8 mouse cellular contexts compared by ENCODE assay signal in the genomic region with DNA sequence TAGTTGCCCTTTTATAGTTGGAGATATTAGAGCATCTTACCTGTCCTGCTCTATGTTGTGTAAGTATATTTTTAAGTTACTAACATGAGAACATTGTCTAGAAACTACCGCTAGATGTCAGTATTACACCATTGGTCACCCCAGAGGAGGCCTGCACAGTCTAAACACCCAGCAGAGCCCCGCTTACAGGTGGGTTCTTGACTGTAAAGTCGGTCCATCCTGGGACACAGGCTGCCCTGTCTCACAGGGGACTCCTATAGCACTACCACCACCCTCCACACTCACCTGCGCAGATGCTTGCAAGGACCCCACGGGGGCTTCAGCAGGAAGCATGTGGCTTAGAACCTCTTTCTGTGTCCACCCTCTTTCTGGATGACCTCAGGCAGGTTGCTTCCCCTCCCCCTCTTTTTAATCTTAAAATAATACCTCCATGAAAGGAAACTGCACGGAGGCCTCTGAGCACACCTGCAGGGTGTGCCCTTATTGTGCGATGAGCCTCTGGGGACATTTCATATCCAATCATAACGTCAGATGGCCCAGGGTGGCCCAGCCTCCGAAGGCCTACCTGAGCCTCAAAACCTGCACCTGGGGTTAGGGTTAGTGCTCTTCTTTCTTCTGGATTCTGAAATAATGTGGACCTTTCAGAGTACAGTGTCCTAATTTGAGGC. TPM values are rescaled to one million over a fixed set of nuclear protein-coding genes. Genes with fewer than 3 reads are reported as not detected.
DNase-seq lines count a peak whose midpoint lies in the region; ATAC-seq and TF ChIP-seq lines count a peak whose summit lies in the region.

No protein-coding gene starts in this region.

- no peaks in the 10 kb centered on the region for H3K9me3 ChIP-seq in ES-E14 (ENCODE audit: control insufficient read depth, insufficient read depth, low read depth, low read length)
- no peaks in the 10 kb centered on the region for H3K9me3 ChIP-seq in intestine, embryonic 15.5 days
- H3K9me3 ChIP-seq in liver, embryonic 16.5 days (replicated peaks; ENCODE audit: control insufficient read depth, low read length): no peaks in the 10 kb centered on the region
- no peaks in the 10 kb centered on the region for H3K9me3 ChIP-seq in neural tube, embryonic 14.5 days (ENCODE audit: control insufficient read depth, low read length)

- no peaks in the 10 kb centered on the region for H3K27me3 ChIP-seq in intestine, embryonic 15.5 days (replicated peaks)
- no peaks in the 10 kb centered on the region for H3K27me3 ChIP-seq in liver, embryonic 16.5 days (ENCODE audit: control insufficient read depth, insufficient read depth, low read depth, low read length)
- no peaks in the 10 kb centered on the region for H3K27me3 ChIP-seq in neural tube, embryonic 14.5 days (ENCODE audit: control insufficient read depth, insufficient read depth, low read length)

- peak overlapping the region; percentile 92 for H3K27ac ChIP-seq in ES-E14 (ENCODE audit: insufficient read depth, low read depth, low read length, poor library complexity, severe bottlenecking)
- no peak overlapping the region for H3K27ac ChIP-seq in intestine, embryonic 15.5 days
- no peak overlapping the region for H3K27ac ChIP-seq in liver, embryonic 16.5 days (ENCODE audit: low read length)
- H3K27ac ChIP-seq in neural tube, embryonic 14.5 days (ENCODE audit: low read depth, low read length): no peak overlapping the region

- WGBS in intestine, embryonic 15.5 days: 63% methylated on average over 9 of the region's 9 CpGs
- WGBS in liver, embryonic 16.5 days (ENCODE audit: insufficient replicate concordance): 61% methylated on average over 9 of the region's 9 CpGs
- 72% methylated on average over 9 of the region's 9 CpGs for WGBS in neural tube, embryonic 14.5 days

- no peak overlapping the region for H3K4me2 ChIP-seq in intestine, embryonic 15.5 days (replicated peaks)
- H3K4me2 ChIP-seq in liver, embryonic 16.5 days (ENCODE audit: low read depth, low read length): no peak overlapping the region
- no peak overlapping the region for H3K4me2 ChIP-seq in neural tube, embryonic 14.5 days (ENCODE audit: low read depth, low read length)

- DNase-seq in A20 (ENCODE audit: low read depth, low spot score) (peak; percentile 75), ES-E14 (ENCODE audit: low read depth, low spot score) (no peak)
- peak; percentile 47 for DNase-seq in cerebellum, adult 9-11 months
- DNase-seq in gastrocnemius, postnatal 25 days: peak; percentile 20
- no peak for DNase-seq in urinary bladder, postnatal 25 days (ENCODE audit: low spot score)

- in situ Hi-C loops in ES-E14 (cut with MboI; ENCODE audit: low sequenced_read_pairs in 2 of 2, unreplicated experiment in 2 of 2): no loop called here

- H3K4me3 ChIP-seq in ES-E14 (ENCODE audit: insufficient read depth in 1 of 2, low read depth in 1 of 2, low read length in 2 of 2, poor library complexity in 1 of 2, severe bottlenecking in 1 of 2): peak overlapping the region in 1 of 2 experiments; percentile 33; a peak in 2 of 4 replicates
- no peak overlapping the region for H3K4me3 ChIP-seq in intestine, embryonic 15.5 days (replicated peaks)
- H3K4me3 ChIP-seq in liver, embryonic 16.5 days (ENCODE audit: low read depth, low read length): no peak overlapping the region
- no peak overlapping the region for H3K4me3 ChIP-seq in neural tube, embryonic 14.5 days (ENCODE audit: low read depth, low read length)

- peak overlapping the region; percentile 78 for H3K9ac ChIP-seq in ES-E14 (ENCODE audit: insufficient read depth, low read depth, low read length, poor library complexity, severe bottlenecking)
- no peak overlapping the region for H3K9ac ChIP-seq in intestine, embryonic 15.5 days
- H3K9ac ChIP-seq in liver, embryonic 16.5 days (ENCODE audit: low read depth, low read length): no peak overlapping the region
- no peak overlapping the region for H3K9ac ChIP-seq in neural tube, embryonic 14.5 days (replicated peaks; ENCODE audit: low read depth, low read length)

- H3K36me3 ChIP-seq in ES-E14 (ENCODE audit: control insufficient read depth, insufficient read depth, low read length, poor library complexity, severe bottlenecking): peaks cover 27% of the 10 kb centered on the region
- peaks cover 14% of the 10 kb centered on the region for H3K36me3 ChIP-seq in intestine, embryonic 15.5 days
- peaks cover 4% of the 10 kb centered on the region for H3K36me3 ChIP-seq in liver, embryonic 16.5 days (ENCODE audit: control insufficient read depth, insufficient read depth)
- H3K36me3 ChIP-seq in neural tube, embryonic 14.5 days (ENCODE audit: control insufficient read depth, insufficient read depth, low read length): 0 out of 2 replicates have a peak, but pooled peaks cover 3% of the 10 kb centered on the region

- peaks cover 0 to 11% of the 10 kb centered on the region in 2 experiments; a peak in 2 of 4 replicates for H3K4me1 ChIP-seq in ES-E14 (ENCODE audit: control insufficient read depth in 2 of 2, insufficient read depth in 2 of 2, low read length in 2 of 2, poor library complexity in 1 of 2)
- H3K4me1 ChIP-seq in intestine, embryonic 15.5 days (replicated peaks): no peaks in the 10 kb centered on the region
- H3K4me1 ChIP-seq in liver, embryonic 16.5 days (ENCODE audit: control insufficient read depth, low read depth, low read length): no peaks in the 10 kb centered on the region
- H3K4me1 ChIP-seq in neural tube, embryonic 14.5 days (ENCODE audit: control insufficient read depth, insufficient read depth, low read length): no peaks in the 10 kb centered on the region

- peak; percentile 87 for ATAC-seq in intestine, embryonic 15.5 days
- peak; percentile 37; the same call in 1 of the 2 replicates for ATAC-seq in liver, embryonic 16.5 days (ENCODE audit: low read depth)
- ATAC-seq in neural tube, embryonic 14.5 days (ENCODE audit: low read depth): peak; percentile 93

TF ChIP-seq in ES-E14, 5 proteins besides CTCF, POLR2A, EP300 and RAD21:
- no peak for TF ChIP-seq MAFK (IDR thresholded peaks at IDR 0.05; ENCODE audit: insufficient read depth, low read depth, low read length)
- TF ChIP-seq CHD2 (IDR thresholded peaks at IDR 0.05; ENCODE audit: low read depth, low read length): no peak
- no peak for TF ChIP-seq HCFC1 (IDR thresholded peaks at IDR 0.05; ENCODE audit: borderline replicate concordance, insufficient read depth, low read length)
- peak; percentile 91 for TF ChIP-seq ZC3H11A (IDR thresholded peaks at IDR 0.05; ENCODE audit: borderline replicate concordance, low read depth, low read length)
- 0 out of 2 replicates have a peak, but pooled peaks have one; percentile 41 for TF ChIP-seq ZNF384 (IDR thresholded peaks at IDR 0.05; ENCODE audit: low read depth, low read length)

RNA-seq across cellular contexts. Expression of gene Ercc4, which starts 7.9 kb away (rescaled TPM):
- total RNA-seq in ES-E14 (2012; rRNA removed): 18.2 and 21.4 TPM in 2 replicates
- 1 to 10 TPM; 5.3 to 5.4 TPM for total RNA-seq in gastrocnemius, postnatal 25 days (2021)
- polyA plus RNA-seq in intestine, embryonic 15.5 days (2015; fragmentation: Nextera tagmentation; extraction: Ambion mirVana): 10.7 and 10.9 TPM in 2 replicates
- 3.7 and 4.2 TPM in 2 replicates for polyA plus RNA-seq in liver, embryonic 16.5 days (2015; fragmentation: Nextera tagmentation; extraction: Ambion mirVana)
- 18.6 and 18.8 TPM in 2 replicates for polyA plus RNA-seq in neural tube, embryonic 14.5 days (2014; fragmentation: Nextera tagmentation; extraction: Ambion mirVana)

Comparison
In these comparisons a context has a peak if more than half of its experiments do, and no peak if none do; other contexts are left out.
1. DNase-seq: peak in A20 (single experiment), cerebellum, adult 9-11 months (single experiment) and gastrocnemius, postnatal 25 days (single experiment); none in ES-E14 (single experiment) and urinary bladder, postnatal 25 days (single experiment).
2. ATAC-seq: peak in every context shown above with its lines; median percentile 93 in neural tube, embryonic 14.5 days; 87 in intestine, embryonic 15.5 days; 37 in liver, embryonic 16.5 days.